Mouse (Mus musculus) ES-Bruce4 (cell line): ENCODE data around the gene Fam222b.

Experiments used
- CTCF ChIP-seq: IDR thresholded peaks from one replicate; pipeline ENCODE4 v1.8.1; 2011; ENCODE audit warnings: low read depth, low read length
- EP300 ChIP-seq: IDR thresholded peaks from 2 replicates; pipeline ENCODE4 v1.6.1; 2011; ENCODE audit warnings: low read depth, low read length; ENCODE audit not compliant: insufficient read depth
- POLR2A ChIP-seq: IDR thresholded peaks from one replicate; pipeline ENCODE4 v1.8.1; 2011; ENCODE audit warnings: low read length; ENCODE audit not compliant: insufficient read depth

DNA sequence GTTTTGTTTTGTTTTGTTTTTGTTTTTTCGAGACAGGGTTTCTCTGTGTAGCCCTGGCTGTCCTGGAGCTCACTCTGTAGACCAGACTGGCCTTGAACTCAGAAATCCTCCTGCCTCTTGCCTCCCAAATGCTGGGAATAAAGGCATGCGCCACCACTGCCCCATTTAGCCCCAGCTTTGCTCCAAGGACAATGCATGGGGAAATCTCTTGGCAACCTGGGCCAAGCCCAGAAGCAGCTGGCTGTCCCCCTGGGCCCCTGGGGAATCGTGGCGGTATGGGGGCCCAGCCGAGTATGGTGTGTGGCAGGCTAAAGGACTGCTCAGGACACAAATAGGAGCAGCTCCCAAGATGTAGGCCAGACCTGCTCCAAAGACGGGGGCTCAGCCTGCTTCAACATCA, 109.8 kb downstream of the Fam222b start:
- TF ChIP-seq POLR2A (no peak), EP300 (no peak), CTCF (no peak)
